Mouse (Mus musculus) myocyte (in vitro differentiated cells): ENCODE results near the gene H2afy2.

Experiments
- CEBPB ChIP-seq: IDR thresholded peaks from 2 replicates; pipeline ENCODE4 v1.6.1; 2011; ENCODE audit warnings: mild to moderate bottlenecking, moderate library complexity; ENCODE audit not compliant: poor library complexity, insufficient read depth, severe bottlenecking
- E2F4 ChIP-seq: IDR thresholded peaks from one replicate; pipeline ENCODE4 v1.6.1; 2011; ENCODE audit warnings: mild to moderate bottlenecking, control low read depth, moderate library complexity; ENCODE audit not compliant: insufficient read depth
- MAX ChIP-seq: IDR thresholded peaks from one replicate; pipeline ENCODE4 v1.6.1; 2011; ENCODE audit warnings: low read depth, mild to moderate bottlenecking, control low read depth
- MYOD1 ChIP-seq, 3 experiments: IDR thresholded peaks; one replicate each; pipeline ENCODE4 v1.6.1; 2011; ENCODE audit warnings: control low read depth in 2 of 3, low read depth in 2 of 3, mild to moderate bottlenecking in 2 of 3, moderate library complexity in 1 of 3; ENCODE audit not compliant: insufficient read length in 2 of 3, control insufficient read depth in 1 of 3
- MYOG ChIP-seq, 3 experiments: IDR thresholded peaks; one replicate each; pipeline ENCODE4 v1.6.1; 2011; ENCODE audit warnings: control low read depth in 2 of 3, low read depth in 2 of 3, mild to moderate bottlenecking in 2 of 3; ENCODE audit not compliant: insufficient read length in 2 of 3, control insufficient read depth in 1 of 3, insufficient read depth in 1 of 3
- POLR2A ChIP-seq: IDR thresholded peaks from one replicate; pipeline ENCODE4 v1.6.1; 2011; ENCODE audit warnings: low read depth, mild to moderate bottlenecking, control low read depth, moderate library complexity; ENCODE audit not compliant: insufficient read length
- POLR2AphosphoS2 ChIP-seq: IDR thresholded peaks from one replicate; pipeline ENCODE4 v1.6.1; 2011; ENCODE audit warnings: low read depth, control low read depth; ENCODE audit not compliant: insufficient read length
- REST ChIP-seq: IDR thresholded peaks from one replicate; pipeline ENCODE4 v1.6.1; 2011; ENCODE audit warnings: mild to moderate bottlenecking, control low read depth, moderate library complexity; ENCODE audit not compliant: insufficient read depth, insufficient read length
- SRF ChIP-seq: IDR thresholded peaks from one replicate; pipeline ENCODE4 v1.6.1; 2011; ENCODE audit warnings: low read depth; ENCODE audit not compliant: control insufficient read depth, insufficient read length
- TCF12 ChIP-seq: IDR thresholded peaks from one replicate; pipeline ENCODE4 v1.6.1; 2011; ENCODE audit warnings: mild to moderate bottlenecking, control low read depth; ENCODE audit not compliant: poor library complexity, insufficient read depth, severe bottlenecking
- USF1 ChIP-seq: IDR thresholded peaks from one replicate; pipeline ENCODE4 v1.6.1; 2011; ENCODE audit warnings: low read depth, mild to moderate bottlenecking, control low read depth, moderate library complexity

DNA sequence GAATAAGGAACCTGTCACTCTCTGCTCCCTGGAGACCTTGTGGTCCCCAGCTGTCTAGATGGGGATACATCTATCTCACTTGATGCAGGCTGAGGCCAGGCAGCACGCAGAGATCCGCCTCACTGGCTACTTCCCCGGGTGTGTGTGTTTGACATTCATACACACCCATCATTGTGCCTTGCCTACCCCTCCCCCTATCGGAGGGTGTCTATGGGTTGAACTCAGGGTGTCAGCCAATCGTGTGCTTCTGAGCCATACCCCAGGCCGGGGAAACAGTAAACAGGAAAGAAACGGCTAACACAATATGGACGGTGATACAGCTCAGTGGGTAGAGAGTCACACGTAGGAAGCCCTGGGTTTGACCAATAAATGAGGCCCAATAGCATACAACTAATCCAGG lies 33.9 kb downstream of the H2afy2 start:
- TF ChIP-seq POLR2A (no peak), MAX (no peak), USF1 (no peak), MYOD1 (IDR thresholded peaks at IDR 0.05; ENCODE audit: control insufficient read depth in 1 of 3, insufficient read length in 2 of 3, low read depth in 2 of 3) (no peak), POLR2AphosphoS2 (no peak), CEBPB (no peak), E2F4 (no peak), MYOG (IDR thresholded peaks at IDR 0.05; ENCODE audit: control insufficient read depth in 1 of 3, insufficient read depth in 1 of 3, insufficient read length in 2 of 3, low read depth in 2 of 3) (no peak), SRF (no peak), REST (no peak), TCF12 (no peak)
